Mouse (Mus musculus): ENCODE measurements around the gene Wdr61. TPM values are rescaled to one million over a fixed set of nuclear protein-coding genes. Genes with fewer than 3 reads are reported as not detected.

Gene Wdr61
- polyA plus RNA-seq (2014; fragmentation: Nextera tagmentation; extraction: Ambion mirVana): 196 and 206 TPM in 2 replicates

DNA sequence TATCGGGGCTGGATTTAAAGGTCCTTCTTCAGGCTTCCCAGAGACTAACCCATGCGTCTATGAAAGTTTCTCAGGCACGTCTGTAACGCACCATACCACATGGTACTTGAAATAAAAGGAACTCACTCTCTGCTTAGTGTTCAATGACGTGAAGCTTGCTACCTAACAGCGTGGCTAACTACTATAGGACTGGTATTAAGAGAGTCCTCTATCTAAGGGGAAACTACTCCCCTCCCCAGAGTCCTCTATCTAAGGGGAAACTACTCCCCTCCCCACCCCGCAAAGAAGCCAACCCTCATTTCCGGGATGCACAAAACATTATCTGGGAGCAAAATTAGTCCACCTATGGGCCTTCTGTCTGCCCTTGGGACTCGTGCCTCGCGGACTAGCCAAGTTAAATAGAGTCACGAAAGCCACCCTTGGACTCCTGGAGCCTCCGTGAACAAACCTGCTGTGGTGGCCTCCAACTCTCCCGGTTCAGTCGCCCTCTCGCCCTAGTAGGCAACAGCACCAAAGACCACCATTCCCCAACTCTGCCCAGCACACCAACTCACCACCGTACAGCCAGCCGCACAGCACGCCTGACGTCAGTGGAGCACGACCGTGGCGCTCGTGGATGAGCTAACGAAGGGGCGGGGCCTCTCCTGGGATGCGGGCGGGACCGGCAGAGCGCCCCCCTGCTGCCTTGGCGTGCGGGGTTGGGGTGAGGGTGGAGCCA is at the start of gene Wdr61:
Gene Wdr61, minus strand, starts transcription at position 599 of the 718 bp plus-strand sequence.
- WGBS: 2% methylated on average over 32 of the region's 32 CpGs
- no peaks in the 10 kb centered on the region for H3K4me1 ChIP-seq (ENCODE audit: control insufficient read depth, insufficient read depth, low read length)

GRCm38 (mm10) chr9:54784003-54784402 is 49.7 kb upstream of the Wdr61 start:
- WGBS: 10% methylated on average over 3 of the region's 3 CpGs
- H3K4me1 ChIP-seq (ENCODE audit: control insufficient read depth, insufficient read depth, low read length): peaks cover 6% of the 10 kb centered on the region
- peak; percentile 89 for DNase-seq (ENCODE audit: low spot score)

More for the DNA sequence above, at the start of gene Wdr61:
- Histone ChIP-seq H3K4me2 (ENCODE audit: low read depth, low read length) (peak within 1 kb of the TSS; percentile 64), H3K9me3 (replicated peaks; ENCODE audit: control insufficient read depth, low read length) (no peaks in the 10 kb centered on the region), H3K27me3 (ENCODE audit: control insufficient read depth, insufficient read depth, low read length) (no peaks in the 10 kb centered on the region), H3K27ac (replicated peaks; ENCODE audit: low read depth, low read length) (0 out of 2 replicates have a peak within 1 kb of the TSS, but pooled peaks have one; percentile 13), H3K9ac (replicated peaks; ENCODE audit: low read length) (peak within 1 kb of the TSS; percentile 83), H3K4me3 (ENCODE audit: low read depth, low read length) (peak within 1 kb of the TSS; percentile 77), H3K36me3 (replicated peaks; ENCODE audit: control insufficient read depth, insufficient read depth, low read depth, low read length) (no peaks in the 10 kb centered on the region)
- ATAC-seq (replicated peaks; ENCODE audit: insufficient number of reproducible peaks, low FRiP score, low TSS enrichment, low read depth) (peak; percentile 90), DNase-seq (ENCODE audit: low spot score) (peak; percentile 98)

DNA sequence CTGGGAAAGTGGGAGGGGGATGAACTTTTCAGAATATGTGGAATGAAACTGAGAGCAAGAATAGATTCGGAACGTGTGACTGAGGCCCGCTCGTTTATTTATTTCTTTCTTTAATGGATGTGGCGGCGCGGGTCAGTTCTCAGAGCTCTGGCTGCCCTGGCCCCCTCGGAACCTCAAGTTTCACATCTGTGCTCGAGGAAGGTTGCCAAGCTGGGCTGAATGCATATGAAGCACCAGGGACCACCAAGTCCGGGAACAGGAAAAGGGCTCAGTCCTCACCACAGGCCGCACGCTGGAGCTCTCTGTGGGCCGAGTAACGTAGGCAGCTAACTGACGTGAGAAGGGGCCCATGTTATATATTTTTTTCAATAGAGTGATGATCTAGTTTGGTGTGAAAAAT is 48.2 kb upstream of the Wdr61 start:
- 53% methylated on average over 15 of the region's 15 CpGs for WGBS
- H3K4me1 ChIP-seq (ENCODE audit: control insufficient read depth, insufficient read depth, low read length): peaks cover 1% of the 10 kb centered on the region
- peak overlapping the region; percentile 25; the same call in 1 of the 2 replicates for H3K27ac ChIP-seq (replicated peaks; ENCODE audit: low read depth, low read length)
- H3K9me3 ChIP-seq (replicated peaks; ENCODE audit: control insufficient read depth, low read length): no peaks in the 10 kb centered on the region
- H3K36me3 ChIP-seq (replicated peaks; ENCODE audit: control insufficient read depth, insufficient read depth, low read depth, low read length): no peaks in the 10 kb centered on the region
- no peak overlapping the region for H3K4me3 ChIP-seq (ENCODE audit: low read depth, low read length)
- H3K27me3 ChIP-seq (ENCODE audit: control insufficient read depth, insufficient read depth, low read length): no peaks in the 10 kb centered on the region
- ATAC-seq (replicated peaks; ENCODE audit: insufficient number of reproducible peaks, low FRiP score, low TSS enrichment, low read depth): no peak
- peak; percentile 36 for DNase-seq (ENCODE audit: low spot score)
- H3K9ac ChIP-seq (replicated peaks; ENCODE audit: low read length): no peak overlapping the region
- H3K4me2 ChIP-seq (ENCODE audit: low read depth, low read length): no peak overlapping the region

More at GRCm38 (mm10) chr9:54784003-54784402, 49.7 kb upstream of the Wdr61 start:
- Histone ChIP-seq H3K27me3 (ENCODE audit: control insufficient read depth, insufficient read depth, low read length) (no peaks in the 10 kb centered on the region), H3K4me3 (ENCODE audit: low read depth, low read length) (no peak overlapping the region), H3K4me2 (ENCODE audit: low read depth, low read length) (no peak overlapping the region), H3K36me3 (replicated peaks; ENCODE audit: control insufficient read depth, insufficient read depth, low read depth, low read length) (no peaks in the 10 kb centered on the region), H3K9ac (replicated peaks; ENCODE audit: low read length) (no peak overlapping the region; the same call in 1 of the 2 replicates), H3K9me3 (replicated peaks; ENCODE audit: control insufficient read depth, low read length) (no peaks in the 10 kb centered on the region), H3K27ac (replicated peaks; ENCODE audit: low read depth, low read length) (peak overlapping the region; percentile 68)
- ATAC-seq (replicated peaks; ENCODE audit: insufficient number of reproducible peaks, low FRiP score, low TSS enrichment, low read depth): peak; percentile 81

DNA sequence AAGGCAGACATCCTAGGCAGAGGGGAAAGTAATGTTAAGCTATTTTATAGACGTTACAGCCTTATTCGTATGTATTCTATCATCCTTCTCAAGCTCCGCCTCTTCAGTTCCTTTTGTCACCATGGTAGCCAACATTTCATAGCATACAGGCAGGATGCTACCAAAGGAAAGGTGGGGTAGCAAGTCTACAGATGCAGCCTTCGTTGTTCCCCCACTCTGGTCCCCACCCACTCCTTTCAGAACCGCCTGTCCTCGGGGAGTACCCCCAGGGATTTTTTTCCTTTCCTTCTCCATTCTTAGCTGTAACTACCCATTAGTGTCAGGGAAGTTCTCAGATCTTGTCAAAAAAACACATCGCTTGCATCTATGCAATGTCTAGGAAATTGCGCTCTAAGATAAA is 45.0 kb upstream of the Wdr61 start:
- no peaks in the 10 kb centered on the region; the same call in 1 of the 2 replicates for H3K36me3 ChIP-seq (replicated peaks; ENCODE audit: control insufficient read depth, insufficient read depth, low read depth, low read length)
- no peaks in the 10 kb centered on the region; the same call in 1 of the 2 replicates for H3K4me1 ChIP-seq (ENCODE audit: control insufficient read depth, insufficient read depth, low read length)
- H3K27ac ChIP-seq (replicated peaks; ENCODE audit: low read depth, low read length): no peak overlapping the region
- H3K9me3 ChIP-seq (replicated peaks; ENCODE audit: control insufficient read depth, low read length): no peaks in the 10 kb centered on the region
- no peaks in the 10 kb centered on the region for H3K27me3 ChIP-seq (ENCODE audit: control insufficient read depth, insufficient read depth, low read length)
- no peak for DNase-seq (ENCODE audit: low spot score)
- 89% methylated on average over 8 of the region's 8 CpGs for WGBS
- H3K4me3 ChIP-seq (ENCODE audit: low read depth, low read length): no peak overlapping the region
- H3K9ac ChIP-seq (replicated peaks; ENCODE audit: low read length): no peak overlapping the region
- no peak overlapping the region for H3K4me2 ChIP-seq (ENCODE audit: low read depth, low read length)
- no peak for ATAC-seq (replicated peaks; ENCODE audit: insufficient number of reproducible peaks, low FRiP score, low TSS enrichment, low read depth)

GRCm38 (mm10) chr9:54776451-54776982 is 42.2 kb upstream of the Wdr61 start:
- Histone ChIP-seq H3K9me3 (replicated peaks; ENCODE audit: control insufficient read depth, low read length) (no peaks in the 10 kb centered on the region), H3K4me1 (ENCODE audit: control insufficient read depth, insufficient read depth, low read length) (no peaks in the 10 kb centered on the region), H3K4me2 (ENCODE audit: low read depth, low read length) (no peak overlapping the region), H3K4me3 (ENCODE audit: low read depth, low read length) (no peak overlapping the region), H3K36me3 (replicated peaks; ENCODE audit: control insufficient read depth, insufficient read depth, low read depth, low read length) (no peaks in the 10 kb centered on the region; the same call in none of the 2 replicates), H3K27ac (replicated peaks; ENCODE audit: low read depth, low read length) (no peak overlapping the region), H3K27me3 (ENCODE audit: control insufficient read depth, insufficient read depth, low read length) (no peaks in the 10 kb centered on the region), H3K9ac (replicated peaks; ENCODE audit: low read length) (no peak overlapping the region)
- ATAC-seq (replicated peaks; ENCODE audit: insufficient number of reproducible peaks, low FRiP score, low TSS enrichment, low read depth): no peak
- WGBS: 92% methylated on average over 13 of the region's 13 CpGs
- no peak for DNase-seq (ENCODE audit: low spot score)

GRCm38 (mm10) chr9:54770140-54770780 is 35.9 kb upstream of the Wdr61 start:
- WGBS: 59% methylated on average over 11 of the region's 11 CpGs
- Histone ChIP-seq H3K9me3 (replicated peaks; ENCODE audit: control insufficient read depth, low read length) (no peaks in the 10 kb centered on the region), H3K4me3 (ENCODE audit: low read depth, low read length) (no peak overlapping the region), H3K4me2 (ENCODE audit: low read depth, low read length) (no peak overlapping the region), H3K4me1 (ENCODE audit: control insufficient read depth, insufficient read depth, low read length) (peaks cover 4% of the 10 kb centered on the region), H3K27me3 (ENCODE audit: control insufficient read depth, insufficient read depth, low read length) (no peaks in the 10 kb centered on the region; the same call in 1 of the 2 replicates), H3K9ac (replicated peaks; ENCODE audit: low read length) (no peak overlapping the region), H3K27ac (replicated peaks; ENCODE audit: low read depth, low read length) (0 out of 2 replicates have a peak overlapping the region, but pooled peaks have one; percentile 38), H3K36me3 (replicated peaks; ENCODE audit: control insufficient read depth, insufficient read depth, low read depth, low read length) (no peaks in the 10 kb centered on the region; the same call in 1 of the 2 replicates)
- DNase-seq (ENCODE audit: low spot score) (no peak), ATAC-seq (replicated peaks; ENCODE audit: insufficient number of reproducible peaks, low FRiP score, low TSS enrichment, low read depth) (no peak)

- peaks cover 6% of the 10 kb centered on the region for H3K4me1 ChIP-seq (ENCODE audit: control insufficient read depth, insufficient read depth, low read length)
- DNase-seq (ENCODE audit: low spot score) (peak; percentile 68), ATAC-seq (replicated peaks; ENCODE audit: insufficient number of reproducible peaks, low FRiP score, low TSS enrichment, low read depth) (peak; percentile 31; the same call in 1 of the 2 replicates)
- H3K27ac ChIP-seq (replicated peaks; ENCODE audit: low read depth, low read length): no peak overlapping the region; the same call in 1 of the 2 replicates
- H3K9me3 ChIP-seq (replicated peaks; ENCODE audit: control insufficient read depth, low read length): no peaks in the 10 kb centered on the region
- H3K36me3 ChIP-seq (replicated peaks; ENCODE audit: control insufficient read depth, insufficient read depth, low read depth, low read length): no peaks in the 10 kb centered on the region
- H3K4me2 ChIP-seq (ENCODE audit: low read depth, low read length): peak overlapping the region; percentile 80
- no peaks in the 10 kb centered on the region; the same call in 1 of the 2 replicates for H3K27me3 ChIP-seq (ENCODE audit: control insufficient read depth, insufficient read depth, low read length)
- H3K9ac ChIP-seq (replicated peaks; ENCODE audit: low read length): peak overlapping the region; percentile 61
- H3K4me3 ChIP-seq (ENCODE audit: low read depth, low read length): peak overlapping the region; percentile 46
- under 1% methylated on average over 41 of the region's 41 CpGs for WGBS
Observed at GRCm38 (mm10) chr9:54765336-54766085, 31.2 kb upstream of the Wdr61 start.

Data from embryonic facial prominence, embryonic 11.5 days (tissue).